Mouse (Mus musculus) ES-E14 (cell line): ENCODE results near the gene Kat14. TPM values are rescaled to one million over a fixed set of nuclear protein-coding genes. Genes with fewer than 3 reads are reported as not detected.

Source experiments
- DNase-seq: peaks from one replicate; pipeline ENCODE4 v3.0.0-alpha.2; 2013; ENCODE audit warnings: low read depth, low spot score
- H3K27ac ChIP-seq: 2 replicates; pipeline ENCODE4 v1.5.1; 2012; ENCODE audit warnings: low read depth, mild to moderate bottlenecking, low read length, moderate library complexity, mixed read lengths; ENCODE audit not compliant: poor library complexity, insufficient read depth, severe bottlenecking
- H3K36me3 ChIP-seq: 2 replicates; pipeline ENCODE4 v1.6.1; 2012; ENCODE audit warnings: mild to moderate bottlenecking, low read length, moderate library complexity, mixed read lengths; ENCODE audit not compliant: control insufficient read depth, poor library complexity, insufficient read depth, severe bottlenecking
- H3K4me1 ChIP-seq, 2 experiments: fragments of 150-350 bp in 1 of 2; sonication (generic) in 1 of 2; 2 replicates each; pipeline ENCODE4 v1.6.1; 2012; ENCODE audit warnings: low read length in 2 of 2, mild to moderate bottlenecking in 1 of 2, mixed read lengths in 1 of 2; ENCODE audit not compliant: control insufficient read depth in 2 of 2, insufficient read depth in 2 of 2, poor library complexity in 1 of 2
- H3K4me3 ChIP-seq, 2 experiments: fragments of 150-350 bp in 1 of 2; sonication (generic) in 1 of 2; 2 replicates each; pipeline ENCODE4 v1.5.1; 2012; ENCODE audit warnings: low read length in 2 of 2, low read depth in 1 of 2, mild to moderate bottlenecking in 1 of 2, mixed read lengths in 1 of 2; ENCODE audit not compliant: insufficient read depth in 1 of 2, poor library complexity in 1 of 2, severe bottlenecking in 1 of 2
- H3K9ac ChIP-seq: 2 replicates; pipeline ENCODE4 v1.6.1; 2012; ENCODE audit warnings: low read depth, mild to moderate bottlenecking, low read length, mixed read lengths; ENCODE audit not compliant: poor library complexity, insufficient read depth, severe bottlenecking
- H3K9me3 ChIP-seq: fragments of 150-350 bp; sonication (generic); 2 replicates; pipeline ENCODE4 v1.6.1; 2012; ENCODE audit warnings: low read depth, mild to moderate bottlenecking, low read length; ENCODE audit not compliant: control insufficient read depth, insufficient read depth
- CHD2 ChIP-seq: IDR thresholded peaks from 2 replicates; pipeline ENCODE4 v1.6.1; 2014; ENCODE audit warnings: mild to moderate bottlenecking, low read depth, low read length, inconsistent platforms
- HCFC1 ChIP-seq: IDR thresholded peaks from 2 replicates; pipeline ENCODE4 v1.6.1; 2012; ENCODE audit warnings: low read length, inconsistent platforms, borderline replicate concordance; ENCODE audit not compliant: insufficient read depth
- MAFK ChIP-seq: IDR thresholded peaks from 2 replicates; pipeline ENCODE4 v1.6.1; 2014; ENCODE audit warnings: mild to moderate bottlenecking, low read depth, low read length, inconsistent platforms; ENCODE audit not compliant: insufficient read depth
- ZC3H11A ChIP-seq: IDR thresholded peaks from 2 replicates; pipeline ENCODE4 v1.6.1; 2012; ENCODE audit warnings: low read depth, mild to moderate bottlenecking, inconsistent platforms, low read length, borderline replicate concordance
- ZNF384 ChIP-seq: IDR thresholded peaks from 2 replicates; pipeline ENCODE4 v1.6.1; 2012; ENCODE audit warnings: low read depth, low read length, inconsistent platforms
- in situ Hi-C, 2 experiments: fragments of 600-800 bp; cut with MboI; formaldehyde crosslinking; loops; one replicate each; pipeline ENCODE4 v1.15.1; 2025; ENCODE audit warnings: low sequenced_read_pairs in 2 of 2, inconsistent platforms in 1 of 2; ENCODE audit not compliant: unreplicated experiment in 2 of 2
- total RNA-seq: library from RNA; depleted of rRNA; stranded (reverse); fragments of 300-350 nt; gene quantifications from 2 replicates; pipeline ENCODE4 v1.2.3, GENCODE M21; 2012

The Kat14 gene
- total RNA-seq, 1 experiment, result 37.7 TPM

DNA sequence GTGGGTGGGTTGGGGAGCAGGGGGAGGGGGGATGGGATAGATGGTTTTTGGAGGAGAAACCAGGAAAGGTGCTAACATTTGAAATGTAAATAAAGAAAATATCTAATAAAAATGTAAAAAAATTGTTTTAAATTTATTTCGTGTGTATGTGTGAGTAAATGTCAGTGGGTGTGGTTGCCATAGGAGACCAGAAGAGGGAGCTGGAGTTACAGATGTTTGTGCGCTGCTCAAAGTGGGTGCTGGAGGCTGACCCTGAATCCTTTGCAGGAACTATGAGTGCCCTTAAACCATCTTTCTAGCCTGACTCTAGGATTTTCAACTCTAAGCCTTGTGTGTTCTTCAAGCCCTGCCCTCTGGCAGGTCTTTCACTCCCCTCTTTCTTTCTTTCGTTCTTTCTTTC, 20.3 kb upstream of the Kat14 start:
- Histone ChIP-seq H3K9ac (no peak overlapping the region), H3K4me3 (no peak overlapping the region), H3K36me3 (no peaks in the 10 kb centered on the region), H3K9me3 (no peaks in the 10 kb centered on the region), H3K27ac (no peak overlapping the region), H3K4me1 (no peaks in the 10 kb centered on the region)
- TF ChIP-seq HCFC1 (no peak), ZC3H11A (peak; percentile 43; the same call in 1 of the 2 replicates), CHD2 (no peak), MAFK (no peak)
- in situ Hi-C loops, result no loop called here
- peak; percentile 31 for DNase-seq

DNA sequence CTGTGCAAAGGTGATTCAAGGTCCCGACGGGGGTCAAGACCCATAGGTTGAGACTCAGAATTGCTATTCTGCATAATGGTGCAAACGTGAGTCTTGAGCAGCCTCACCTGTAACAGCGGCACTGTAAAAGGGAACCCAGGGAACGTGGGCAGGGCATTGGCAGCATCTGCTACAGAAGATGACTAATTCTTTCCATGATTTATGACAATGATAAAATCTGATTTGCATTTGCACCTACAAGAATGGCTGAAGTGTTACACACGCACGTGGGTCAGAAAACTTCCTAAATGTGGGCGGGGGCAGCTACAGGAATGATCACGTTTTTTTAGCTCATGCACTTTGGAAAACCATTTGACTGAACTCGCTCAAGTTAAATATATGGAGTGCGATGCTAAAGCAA, 15.9 kb upstream of the Kat14 start:
- no peak overlapping the region for H3K27ac ChIP-seq
- no peaks in the 10 kb centered on the region for H3K4me1 ChIP-seq
- H3K36me3 ChIP-seq, result no peaks in the 10 kb centered on the region
- TF ChIP-seq HCFC1, result no peak
- TF ChIP-seq CHD2, result no peak
- TF ChIP-seq ZC3H11A, result no peak
- no peak for TF ChIP-seq ZNF384
- no peak for TF ChIP-seq MAFK
- in situ Hi-C loops, result no loop called here
- H3K9me3 ChIP-seq, result no peaks in the 10 kb centered on the region
- H3K4me3 ChIP-seq, result no peak overlapping the region
- DNase-seq, result no peak
- no peak overlapping the region for H3K9ac ChIP-seq

- Histone ChIP-seq H3K27ac (peak overlapping the region; percentile 98), H3K36me3 (peaks cover 9% of the 10 kb centered on the region), H3K4me3 (peak overlapping the region; percentile 85 to 98), H3K9me3 (no peaks in the 10 kb centered on the region), H3K9ac (peak overlapping the region; percentile 97), H3K4me1 (peaks cover 2 to 3% of the 10 kb centered on the region in 2 experiments; a peak in 3 of 4 replicates)
- DNase-seq, result peak; percentile 82
- TF ChIP-seq CHD2 (no peak), ZNF384 (no peak), ZC3H11A (no peak), HCFC1 (peak; percentile 65; the same call in 1 of the 2 replicates)
- in situ Hi-C loops, result no loop called here
Measured at GRCm38 (mm10) chr2:144369020-144369421, 238 bp downstream of the Kat14 start.

DNA sequence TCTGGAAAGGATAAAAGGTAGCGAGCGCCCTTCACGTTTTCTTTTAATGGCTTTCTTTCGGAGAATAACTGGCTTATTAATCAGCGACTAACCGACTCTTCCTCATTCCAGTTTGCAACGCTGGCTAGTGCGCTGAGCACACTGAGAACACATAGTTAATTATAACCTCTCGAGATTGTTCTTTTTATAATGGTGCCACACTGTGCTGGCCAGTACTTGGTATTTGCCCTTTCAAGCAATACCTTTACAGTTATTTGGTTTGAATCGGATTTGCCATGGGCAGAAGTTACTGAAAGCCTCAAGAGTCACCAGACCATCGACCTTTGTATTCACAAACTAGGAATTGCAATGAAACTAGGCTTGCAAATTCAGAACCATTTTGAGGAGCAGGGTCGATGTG, 728 bp downstream of the Kat14 start:
- in situ Hi-C loops, result no loop called here
- TF ChIP-seq ZC3H11A (no peak), ZNF384 (no peak), HCFC1 (no peak), MAFK (no peak), CHD2 (no peak)
- Histone ChIP-seq H3K9me3 (no peaks in the 10 kb centered on the region), H3K36me3 (peaks cover 11% of the 10 kb centered on the region), H3K27ac (peak overlapping the region; percentile 98; the same call in 1 of the 2 replicates), H3K4me1 (peaks cover 2 to 3% of the 10 kb centered on the region in 2 experiments; a peak in 3 of 4 replicates), H3K4me3 (peak overlapping the region; percentile 85 to 98), H3K9ac (peak overlapping the region; percentile 97)
- DNase-seq, result no peak

- peaks cover 2 to 5% of the 10 kb centered on the region in 2 experiments; a peak in 3 of 4 replicates for H3K4me1 ChIP-seq
- TF ChIP-seq ZC3H11A (no peak), HCFC1 (no peak), CHD2 (no peak), MAFK (no peak), ZNF384 (no peak)
- in situ Hi-C loops, result no loop called here
- no peak overlapping the region for H3K9ac ChIP-seq
- H3K27ac ChIP-seq, result no peak overlapping the region
- H3K36me3 ChIP-seq, result peaks cover 16% of the 10 kb centered on the region
- no peak for DNase-seq
- no peak overlapping the region for H3K4me3 ChIP-seq
- H3K9me3 ChIP-seq, result no peaks in the 10 kb centered on the region
Measured at GRCm38 (mm10) chr2:144371566-144371965, 2.8 kb downstream of the Kat14 start.
